Mouse (Mus musculus): ENCODE measurements at regions not wholly inside any gene's neighbourhood (a gene's known extent, or its start where the extent isn't known, plus 50 kb on each side); places are given as distances from the start of the nearest gene placed in this dataset.

DNA sequence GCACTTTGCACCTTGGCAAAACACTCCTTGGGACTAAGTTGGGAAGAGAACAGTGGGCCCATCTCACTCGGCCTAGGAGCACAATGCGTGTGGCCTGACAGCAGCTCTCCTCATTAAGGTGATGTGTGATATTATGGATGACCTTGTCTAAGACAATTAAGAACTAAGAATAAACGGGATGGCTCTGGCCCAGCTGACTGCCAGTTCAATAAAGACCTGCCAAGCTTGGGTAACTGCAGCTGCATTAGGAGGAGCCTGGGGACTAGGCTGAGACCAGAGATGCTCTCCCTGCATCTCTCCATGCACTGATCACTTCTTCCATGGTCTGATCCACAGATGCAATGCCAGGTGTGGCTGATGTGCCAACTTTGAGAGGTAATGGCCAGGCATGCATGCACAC lies 356.7 kb downstream of the Fut8 start:
- TF ChIP-seq CTCF (IDR thresholded peaks at IDR 0.05) = no peak
- H3K36me3 ChIP-seq (ENCODE audit: insufficient read depth, low read length) = no peaks in the 10 kb centered on the region
- H3K27ac ChIP-seq (ENCODE audit: low read depth, low read length) = no peak overlapping the region
- WGBS = 69% methylated on average over 3 of the region's 3 CpGs
- peak; percentile 69 for DNase-seq (ENCODE audit: low spot score)
- no peaks in the 10 kb centered on the region for H3K9me3 ChIP-seq (ENCODE audit: low read length)
- no peaks in the 10 kb centered on the region for H3K27me3 ChIP-seq (ENCODE audit: insufficient read depth, low read length)
- no peak overlapping the region for H3K4me2 ChIP-seq (ENCODE audit: low read depth, low read length, poor library complexity, severe bottlenecking)
- no peak for ATAC-seq (ENCODE audit: low FRiP score)
- no peak overlapping the region for H3K4me3 ChIP-seq (ENCODE audit: low read depth, low read length)
- 0 out of 2 replicates have a peak, but pooled peaks cover 5% of the 10 kb centered on the region for H3K4me1 ChIP-seq (ENCODE audit: insufficient read depth, low read length)
- no peak overlapping the region for H3K9ac ChIP-seq (replicated peaks; ENCODE audit: low read length, poor library complexity, severe bottlenecking)

DNA sequence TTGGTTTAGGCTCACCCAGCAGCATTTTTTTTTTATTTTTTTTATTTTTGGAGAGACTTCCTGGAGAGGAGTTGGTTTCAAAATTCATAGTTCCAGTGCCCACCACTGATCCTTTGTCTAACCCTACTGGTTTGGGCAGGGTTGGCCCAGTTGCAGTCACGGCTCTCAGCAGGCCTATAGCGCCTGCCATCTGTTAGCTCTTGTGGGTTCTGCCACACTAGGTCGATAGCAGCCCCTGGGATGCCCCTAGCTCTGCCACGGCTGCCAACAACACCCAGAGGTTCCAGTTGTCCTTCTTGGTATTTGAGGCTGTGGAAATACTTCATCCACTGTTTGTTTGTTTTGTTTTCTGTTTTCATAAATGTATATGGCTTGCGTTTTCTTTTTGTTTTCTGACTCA lies 357.9 kb downstream of the Fut8 start:
- Histone ChIP-seq H3K27ac (ENCODE audit: low read depth, low read length) (no peak overlapping the region), H3K27me3 (ENCODE audit: insufficient read depth, low read length) (no peaks in the 10 kb centered on the region), H3K4me3 (ENCODE audit: low read depth, low read length) (no peak overlapping the region), H3K9me3 (ENCODE audit: low read length) (no peaks in the 10 kb centered on the region), H3K9ac (replicated peaks; ENCODE audit: low read length, poor library complexity, severe bottlenecking) (no peak overlapping the region), H3K4me1 (ENCODE audit: insufficient read depth, low read length) (0 out of 2 replicates have a peak, but pooled peaks cover 5% of the 10 kb centered on the region), H3K4me2 (ENCODE audit: low read depth, low read length, poor library complexity, severe bottlenecking) (no peak overlapping the region), H3K36me3 (ENCODE audit: insufficient read depth, low read length) (no peaks in the 10 kb centered on the region)
- 89% methylated on average over 5 of the region's 5 CpGs for WGBS
- no peak for TF ChIP-seq CTCF (IDR thresholded peaks at IDR 0.05)
- DNase-seq (ENCODE audit: low spot score) (peak; percentile 40), ATAC-seq (ENCODE audit: low FRiP score) (no peak)

GRCm38 (mm10) chr12:77596676-77597075 lies 358.8 kb downstream of the Fut8 start:
- DNase-seq (ENCODE audit: low spot score) = no peak
- 79% methylated on average over 3 of the region's 3 CpGs for WGBS
- no peak for TF ChIP-seq CTCF (IDR thresholded peaks at IDR 0.05)
- Histone ChIP-seq H3K9ac (replicated peaks; ENCODE audit: low read length, poor library complexity, severe bottlenecking) (no peak overlapping the region), H3K9me3 (ENCODE audit: low read length) (no peaks in the 10 kb centered on the region), H3K27ac (ENCODE audit: low read depth, low read length) (no peak overlapping the region), H3K4me3 (ENCODE audit: low read depth, low read length) (no peak overlapping the region), H3K27me3 (ENCODE audit: insufficient read depth, low read length) (no peaks in the 10 kb centered on the region), H3K4me1 (ENCODE audit: insufficient read depth, low read length) (0 out of 2 replicates have a peak, but pooled peaks cover 5% of the 10 kb centered on the region), H3K36me3 (ENCODE audit: insufficient read depth, low read length) (no peaks in the 10 kb centered on the region), H3K4me2 (ENCODE audit: low read depth, low read length, poor library complexity, severe bottlenecking) (no peak overlapping the region)
- ATAC-seq (ENCODE audit: low FRiP score) = no peak

DNA sequence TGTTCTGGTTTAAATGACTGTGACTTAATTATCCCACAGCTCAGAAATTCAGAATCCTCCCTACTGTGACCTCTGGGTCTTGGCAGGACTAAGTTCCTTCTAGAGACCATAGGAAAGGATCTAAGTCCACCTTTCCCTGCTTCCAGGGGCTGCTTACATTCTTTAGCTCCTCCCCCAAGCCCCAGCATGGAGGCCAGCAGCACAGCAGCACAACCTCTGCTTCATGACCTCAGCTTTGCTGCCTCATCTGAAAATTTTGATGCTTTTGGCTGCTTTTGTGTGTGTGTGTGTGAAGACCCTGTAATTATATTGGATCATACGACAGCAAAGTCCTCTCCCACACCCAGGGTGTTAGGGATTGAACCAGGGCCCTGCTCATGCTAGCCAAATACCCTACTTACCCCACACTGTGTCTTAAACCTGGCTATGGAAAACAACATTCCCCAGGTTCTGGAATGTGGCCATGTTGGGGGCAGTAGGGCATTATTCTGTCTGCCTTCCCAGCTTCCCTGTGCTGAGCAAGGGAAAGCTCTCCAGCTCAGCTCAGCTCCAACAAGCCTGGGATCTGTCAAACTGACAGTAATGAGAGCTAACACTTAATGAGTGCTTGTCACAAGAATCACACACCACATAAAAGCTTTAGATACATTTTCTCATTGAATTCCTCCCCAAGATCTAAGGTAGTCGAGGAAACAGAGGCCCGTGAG lies 359.9 kb downstream of the Fut8 start:
- Histone ChIP-seq H3K27ac (ENCODE audit: low read depth, low read length) (no peak overlapping the region), H3K9me3 (ENCODE audit: low read length) (no peaks in the 10 kb centered on the region), H3K4me1 (ENCODE audit: insufficient read depth, low read length) (0 out of 2 replicates have a peak, but pooled peaks cover 5% of the 10 kb centered on the region), H3K36me3 (ENCODE audit: insufficient read depth, low read length) (no peaks in the 10 kb centered on the region), H3K9ac (replicated peaks; ENCODE audit: low read length, poor library complexity, severe bottlenecking) (no peak overlapping the region), H3K27me3 (ENCODE audit: insufficient read depth, low read length) (no peaks in the 10 kb centered on the region), H3K4me3 (ENCODE audit: low read depth, low read length) (no peak overlapping the region), H3K4me2 (ENCODE audit: low read depth, low read length, poor library complexity, severe bottlenecking) (no peak overlapping the region)
- WGBS = 38% methylated on average over 3 of the region's 3 CpGs
- ATAC-seq (ENCODE audit: low FRiP score) = no peak
- peak; percentile 30 for DNase-seq (ENCODE audit: low spot score)
- no peak for TF ChIP-seq CTCF (IDR thresholded peaks at IDR 0.05)

DNA sequence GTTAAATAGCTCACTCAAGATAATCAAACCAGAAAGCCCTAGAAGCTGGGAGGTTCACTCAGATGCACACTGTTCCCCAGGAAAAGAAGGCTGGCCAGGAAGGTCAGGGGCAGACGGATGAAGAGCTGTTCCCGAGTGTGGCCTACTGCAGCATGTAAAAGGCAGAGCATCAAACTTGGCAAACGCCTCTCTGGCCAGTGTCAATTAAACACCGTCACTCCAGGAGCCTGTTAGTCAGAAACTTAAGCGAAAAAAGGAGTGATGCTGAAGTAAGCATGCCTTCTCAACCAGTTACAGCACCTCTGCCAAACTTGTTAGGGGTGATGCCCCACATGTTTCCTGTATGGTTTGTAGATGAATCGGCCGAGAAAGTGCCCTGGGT lies 360.4 kb downstream of the Fut8 start:
- H3K9me3 ChIP-seq (ENCODE audit: low read length) = no peaks in the 10 kb centered on the region
- H3K4me3 ChIP-seq (ENCODE audit: low read depth, low read length) = no peak overlapping the region
- H3K9ac ChIP-seq (replicated peaks; ENCODE audit: low read length, poor library complexity, severe bottlenecking) = no peak overlapping the region
- no peaks in the 10 kb centered on the region for H3K27me3 ChIP-seq (ENCODE audit: insufficient read depth, low read length)
- TF ChIP-seq CTCF (IDR thresholded peaks at IDR 0.05) = no peak
- no peaks in the 10 kb centered on the region for H3K36me3 ChIP-seq (ENCODE audit: insufficient read depth, low read length)
- DNase-seq (ENCODE audit: low spot score) = no peak
- H3K4me2 ChIP-seq (ENCODE audit: low read depth, low read length, poor library complexity, severe bottlenecking) = no peak overlapping the region
- H3K4me1 ChIP-seq (ENCODE audit: insufficient read depth, low read length) = 0 out of 2 replicates have a peak, but pooled peaks cover 5% of the 10 kb centered on the region
- no peak for ATAC-seq (ENCODE audit: low FRiP score)
- WGBS = 55% methylated on average over 7 of the region's 7 CpGs
- H3K27ac ChIP-seq (ENCODE audit: low read depth, low read length) = no peak overlapping the region

DNA sequence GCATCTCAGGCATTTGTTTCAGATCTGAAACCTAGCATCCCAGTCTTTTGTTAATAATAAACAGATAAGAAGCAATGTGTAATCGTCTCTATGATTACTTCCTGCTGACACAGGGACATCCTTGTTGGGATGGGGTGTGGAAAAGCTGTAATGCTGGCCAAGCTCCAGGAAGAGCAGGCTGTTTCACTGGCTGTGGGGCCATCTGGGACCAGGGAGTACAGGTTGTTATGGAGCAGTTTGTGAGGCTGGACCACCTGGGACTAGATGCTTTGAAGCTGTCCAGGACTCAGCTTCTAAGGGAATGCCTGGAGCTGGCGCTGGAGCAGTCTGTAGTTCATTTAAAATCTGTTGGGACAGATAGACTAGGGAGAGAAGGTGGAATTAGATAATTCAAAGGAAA lies 361.5 kb downstream of the Fut8 start:
- no peak overlapping the region for H3K27ac ChIP-seq (ENCODE audit: low read depth, low read length)
- no peak overlapping the region for H3K9ac ChIP-seq (replicated peaks; ENCODE audit: low read length, poor library complexity, severe bottlenecking)
- no peaks in the 10 kb centered on the region for H3K27me3 ChIP-seq (ENCODE audit: insufficient read depth, low read length)
- WGBS = 56% methylated on average over 2 of the region's 2 CpGs
- no peak for TF ChIP-seq CTCF (IDR thresholded peaks at IDR 0.05)
- DNase-seq (ENCODE audit: low spot score) = peak; percentile 43
- no peak overlapping the region for H3K4me2 ChIP-seq (ENCODE audit: low read depth, low read length, poor library complexity, severe bottlenecking)
- no peaks in the 10 kb centered on the region for H3K9me3 ChIP-seq (ENCODE audit: low read length)
- no peak for ATAC-seq (ENCODE audit: low FRiP score)
- H3K4me1 ChIP-seq (ENCODE audit: insufficient read depth, low read length) = 0 out of 2 replicates have a peak, but pooled peaks cover 5% of the 10 kb centered on the region
- H3K36me3 ChIP-seq (ENCODE audit: insufficient read depth, low read length) = no peaks in the 10 kb centered on the region
- H3K4me3 ChIP-seq (ENCODE audit: low read depth, low read length) = no peak overlapping the region
